Mouse (Mus musculus) E14TG2a.4 (cell line): Measurements from ENCODE around the gene Loxl4.
A peak's percentile ranks its signal among the peaks of the same experiment; 100 is the strongest.

Experiments
- H3K27me3 ChIP-seq: 2 replicates; pipeline ENCODE4 v1.6.1; 2014; ENCODE audit warnings: low read length, control low read depth; ENCODE audit not compliant: insufficient read depth
- H3K36me3 ChIP-seq: 2 replicates; pipeline ENCODE4 v1.6.1; 2014; ENCODE audit warnings: low read length, control low read depth; ENCODE audit not compliant: insufficient read depth
- H3K4me1 ChIP-seq: replicated peaks from 2 replicates; pipeline ENCODE4 v1.6.1; 2014; ENCODE audit warnings: low read depth, low read length, control low read depth
- H3K4me3 ChIP-seq: replicated peaks from 2 replicates; pipeline ENCODE4 v1.5.1; 2014; ENCODE audit warnings: mild to moderate bottlenecking, low read length
- H3K9me3 ChIP-seq: 2 replicates; pipeline ENCODE4 v1.6.1; 2014; ENCODE audit warnings: low read length, control low read depth
- CTCF ChIP-seq: conservative IDR thresholded peaks from 2 replicates; pipeline ENCODE4 v1.5.1; 2014; ENCODE audit warnings: low read length
- NANOG ChIP-seq: IDR thresholded peaks from 2 replicates; pipeline ENCODE4 v1.6.1; 2014; ENCODE audit warnings: borderline replicate concordance, low read length, mixed read lengths
- POU5F1 ChIP-seq: IDR thresholded peaks from 2 replicates; pipeline ENCODE4 v1.6.1; 2014; ENCODE audit warnings: low read length, borderline replicate concordance

Loxl4 gene

GRCm38 (mm10) chr19:42628068-42628467 lies 15.5 kb upstream of the Loxl4 start:
- Histone ChIP-seq H3K36me3 (no peaks in the 10 kb centered on the region), H3K4me3 (no peak overlapping the region), H3K27me3 (peaks cover 28% of the 10 kb centered on the region), H3K9me3 (no peaks in the 10 kb centered on the region), H3K4me1 (peaks cover 22% of the 10 kb centered on the region)
- TF ChIP-seq NANOG: no peak

GRCm38 (mm10) chr19:42613647-42614225 lies 1.1 kb upstream of the Loxl4 start:
- TF ChIP-seq CTCF (no peak), POU5F1 (no peak), NANOG (no peak)
- H3K4me1 ChIP-seq: peaks cover 20% of the 10 kb centered on the region

GRCm38 (mm10) chr19:42613116-42613515 lies 503 bp upstream of the Loxl4 start:
- H3K27me3 ChIP-seq: peaks cover 54% of the 10 kb centered on the region
- no peaks in the 10 kb centered on the region for H3K36me3 ChIP-seq
- peak overlapping the region; percentile 73 for H3K4me3 ChIP-seq
- H3K4me1 ChIP-seq: peaks cover 20% of the 10 kb centered on the region
- H3K9me3 ChIP-seq: 0 out of 2 replicates have a peak, but pooled peaks cover 4% of the 10 kb centered on the region
- TF ChIP-seq CTCF: no peak

More at GRCm38 (mm10) chr19:42613647-42614225, 1.1 kb upstream of the Loxl4 start:
- H3K36me3 ChIP-seq: no peaks in the 10 kb centered on the region
- 0 out of 2 replicates have a peak overlapping the region, but pooled peaks have one; percentile 23 for H3K4me3 ChIP-seq
- H3K27me3 ChIP-seq: peaks cover 48% of the 10 kb centered on the region
- 0 out of 2 replicates have a peak, but pooled peaks cover 4% of the 10 kb centered on the region for H3K9me3 ChIP-seq

- TF ChIP-seq NANOG: no peak
- no peak for TF ChIP-seq POU5F1
- TF ChIP-seq CTCF: no peak
- no peak overlapping the region for H3K4me3 ChIP-seq
- no peaks in the 10 kb centered on the region for H3K36me3 ChIP-seq
Observed at GRCm38 (mm10) chr19:42611746-42612145, 867 bp downstream of the Loxl4 start.

DNA sequence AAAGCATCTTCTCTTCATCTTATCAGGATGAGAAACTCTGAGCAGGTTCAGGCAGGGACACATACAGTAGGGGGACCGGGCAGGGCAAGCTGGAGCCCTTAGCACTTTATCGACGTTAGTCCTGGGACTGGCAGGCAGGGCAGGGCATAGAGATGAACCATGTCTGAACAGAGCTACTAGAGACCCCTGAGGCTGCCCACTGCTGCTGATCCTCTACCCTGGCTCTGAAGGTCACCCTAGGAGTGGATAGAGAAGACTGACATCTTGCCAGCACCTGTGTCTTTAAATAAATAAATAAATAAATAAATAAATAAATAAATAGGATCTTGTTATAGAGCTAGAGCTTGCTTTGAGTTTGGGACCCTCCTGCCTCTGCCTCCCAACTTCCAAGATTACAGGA lies 2.9 kb downstream of the Loxl4 start:
- peaks cover 59% of the 10 kb centered on the region for H3K27me3 ChIP-seq
- H3K4me3 ChIP-seq: no peak overlapping the region
- TF ChIP-seq CTCF: no peak
- TF ChIP-seq NANOG: no peak
- TF ChIP-seq POU5F1: no peak
- H3K9me3 ChIP-seq: 0 out of 2 replicates have a peak, but pooled peaks cover 4% of the 10 kb centered on the region
- no peaks in the 10 kb centered on the region for H3K36me3 ChIP-seq
- peaks cover 20% of the 10 kb centered on the region for H3K4me1 ChIP-seq

More at GRCm38 (mm10) chr19:42611746-42612145, 867 bp downstream of the Loxl4 start:
- Histone ChIP-seq H3K9me3 (0 out of 2 replicates have a peak, but pooled peaks cover 4% of the 10 kb centered on the region), H3K4me1 (peaks cover 20% of the 10 kb centered on the region), H3K27me3 (peaks cover 63% of the 10 kb centered on the region)

- TF ChIP-seq NANOG: no peak
- no peak for TF ChIP-seq CTCF
- no peak for TF ChIP-seq POU5F1
- no peak overlapping the region for H3K4me3 ChIP-seq
- no peaks in the 10 kb centered on the region for H3K36me3 ChIP-seq
- H3K9me3 ChIP-seq: 0 out of 2 replicates have a peak, but pooled peaks cover 4% of the 10 kb centered on the region
- H3K27me3 ChIP-seq: peaks cover 55% of the 10 kb centered on the region
- H3K4me1 ChIP-seq: peaks cover 18% of the 10 kb centered on the region
Observed at GRCm38 (mm10) chr19:42608082-42608481, 4.5 kb downstream of the Loxl4 start.

DNA sequence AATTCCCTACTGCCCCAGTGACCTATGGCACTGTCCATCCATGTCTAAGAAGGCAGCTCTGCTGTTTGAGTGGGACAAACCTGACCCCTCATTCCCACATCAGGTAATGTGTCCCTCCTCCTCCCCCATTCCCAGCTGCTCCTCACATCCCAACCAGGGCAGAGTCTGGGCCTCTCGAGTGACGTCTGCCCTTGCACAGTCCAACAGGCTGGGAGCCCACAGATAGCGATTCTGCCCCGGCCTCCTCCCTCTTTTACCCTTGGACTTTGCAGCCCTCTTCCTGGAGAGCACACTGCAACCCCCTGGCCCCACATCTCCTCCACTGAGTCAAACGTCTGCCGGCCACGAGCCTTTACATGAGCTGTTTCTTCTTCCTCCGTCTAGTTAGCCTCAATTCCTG lies 10.0 kb downstream of the Loxl4 start:
- Histone ChIP-seq H3K4me3 (no peak overlapping the region), H3K9me3 (no peaks in the 10 kb centered on the region), H3K27me3 (peaks cover 20% of the 10 kb centered on the region), H3K36me3 (no peaks in the 10 kb centered on the region), H3K4me1 (peaks cover 10% of the 10 kb centered on the region)
- no peak for TF ChIP-seq NANOG
- TF ChIP-seq POU5F1: no peak
- no peak for TF ChIP-seq CTCF

- TF ChIP-seq CTCF: no peak
- no peak for TF ChIP-seq POU5F1
- TF ChIP-seq NANOG: no peak
- H3K9me3 ChIP-seq: no peaks in the 10 kb centered on the region
- H3K36me3 ChIP-seq: no peaks in the 10 kb centered on the region
- no peak overlapping the region for H3K4me3 ChIP-seq
- H3K4me1 ChIP-seq: peaks cover 10% of the 10 kb centered on the region
- peaks cover 16% of the 10 kb centered on the region for H3K27me3 ChIP-seq
Observed at GRCm38 (mm10) chr19:42602041-42602440, 10.6 kb downstream of the Loxl4 start.

DNA sequence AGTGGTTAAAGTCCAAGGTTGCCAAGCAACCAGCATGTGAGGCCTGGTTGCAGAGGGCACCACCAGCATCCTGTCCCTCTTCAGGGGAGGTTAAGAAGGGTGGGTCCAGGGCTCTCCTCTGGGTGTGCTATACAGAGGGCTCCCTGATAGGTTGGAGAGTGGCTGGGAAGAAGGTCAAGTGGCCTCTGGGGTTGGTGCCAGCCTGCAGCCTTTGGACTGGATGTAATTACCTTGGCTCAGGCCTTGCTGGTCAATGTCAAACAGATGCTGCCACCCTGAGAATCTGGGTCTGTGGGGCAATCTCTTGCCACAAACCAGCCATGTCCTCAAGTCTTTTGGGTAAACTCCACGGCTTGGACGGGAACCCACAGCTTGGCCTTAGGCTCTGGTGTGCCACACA lies 11.2 kb downstream of the Loxl4 start:
- H3K4me3 ChIP-seq: no peak overlapping the region
- H3K36me3 ChIP-seq: no peaks in the 10 kb centered on the region
- H3K9me3 ChIP-seq: no peaks in the 10 kb centered on the region
- TF ChIP-seq POU5F1: no peak
- TF ChIP-seq NANOG: no peak
- no peak for TF ChIP-seq CTCF
- H3K4me1 ChIP-seq: peaks cover 10% of the 10 kb centered on the region
- H3K27me3 ChIP-seq: peaks cover 13% of the 10 kb centered on the region

GRCm38 (mm10) chr19:42600591-42600990 lies 12.0 kb downstream of the Loxl4 start:
- Histone ChIP-seq H3K36me3 (no peaks in the 10 kb centered on the region), H3K4me1 (peaks cover 10% of the 10 kb centered on the region), H3K9me3 (no peaks in the 10 kb centered on the region), H3K27me3 (peaks cover 13% of the 10 kb centered on the region), H3K4me3 (no peak overlapping the region)
- TF ChIP-seq POU5F1: no peak
- no peak for TF ChIP-seq NANOG
- TF ChIP-seq CTCF: no peak
